Mouse (Mus musculus): ENCODE results near the gene Ypel2. TPM values are rescaled to one million over a fixed set of nuclear protein-coding genes. Genes with fewer than 3 reads are reported as not detected.

Gene Ypel2
- polyA plus RNA-seq (2017; shearing (Covaris generic)) = 3.3 TPM

DNA sequence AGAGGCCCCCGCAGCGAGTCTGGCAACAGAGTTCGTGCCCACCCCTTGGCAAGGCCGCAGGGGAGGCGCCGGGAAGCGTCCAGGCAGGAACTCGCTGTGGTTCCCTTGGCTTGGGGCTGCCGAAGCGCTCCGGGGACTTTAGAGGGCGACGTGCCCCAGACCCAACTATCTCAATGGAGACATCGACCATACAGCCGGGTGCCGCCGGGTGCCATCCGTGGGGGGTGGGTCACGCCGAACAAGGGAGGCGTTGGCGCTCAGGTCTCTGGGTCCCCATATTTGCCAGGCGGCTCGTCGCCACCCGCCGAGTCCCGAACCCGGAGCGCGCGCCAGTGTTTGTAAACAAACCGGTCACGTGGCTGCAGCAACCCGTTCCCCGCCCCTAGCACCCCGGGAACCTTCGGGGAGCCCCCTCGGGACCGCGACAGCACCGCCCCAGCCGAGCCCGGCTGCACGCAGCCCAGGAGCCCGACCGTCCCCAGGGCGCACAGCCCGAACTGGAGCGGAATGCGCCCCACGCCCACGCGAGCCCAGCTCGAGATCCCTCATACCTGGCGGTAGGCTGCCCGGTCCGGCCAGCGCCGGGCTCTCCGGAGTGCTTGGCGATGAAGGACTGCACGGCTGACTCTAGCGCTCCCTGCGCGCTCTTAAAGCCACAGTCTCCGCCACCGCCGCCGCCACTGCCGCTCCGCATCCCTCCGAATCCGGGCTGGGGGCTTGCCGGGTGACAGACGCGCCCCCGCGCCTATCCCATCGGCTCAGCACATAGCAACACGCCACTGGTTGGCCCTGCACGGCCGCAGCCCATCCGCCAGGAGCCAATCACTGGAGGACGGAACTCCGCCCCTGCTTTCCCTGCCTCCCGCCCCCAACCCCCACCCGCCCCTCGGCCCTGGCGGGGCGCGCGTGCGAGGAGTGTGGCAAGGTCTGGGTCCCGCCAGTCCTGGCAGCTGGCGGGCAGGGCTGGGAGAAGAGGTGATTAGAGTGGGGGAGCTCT lies at the start of gene Ypel2:
TSS of gene Ypel2 (minus strand) at position 667 of the 997 bp plus-strand sequence.

Other genes with a start within 250 kb of the Ypel2 start
- 186 TPM for gene Cltc, start 236.1 kb downstream of the Ypel2 start, polyA plus RNA-seq (2017; shearing (Covaris generic))
- 47.9 TPM for gene Dhx40, start 186.0 kb downstream of the Ypel2 start, polyA plus RNA-seq (2017; shearing (Covaris generic))
- gene Gdpd1, start 80.4 kb upstream of the Ypel2 start, polyA plus RNA-seq (2017; shearing (Covaris generic)) = 0.92 TPM
- gene Smg8, start 93.1 kb upstream of the Ypel2 start, polyA plus RNA-seq (2017; shearing (Covaris generic)) = 33.1 TPM
- gene Prr11, start 115.0 kb upstream of the Ypel2 start, polyA plus RNA-seq (2017; shearing (Covaris generic)) = 0.45 TPM
- 13.7 TPM for gene Ska2, start 115.5 kb upstream of the Ypel2 start, polyA plus RNA-seq (2017; shearing (Covaris generic))
- 11.9 TPM for gene Trim37, start 133.4 kb upstream of the Ypel2 start, polyA plus RNA-seq (2017; shearing (Covaris generic))